Mouse (Mus musculus) cerebellum, postnatal 10 days (tissue): ENCODE measurements around the gene Tcea3.

ENCODE experiments used
- DNase-seq, 2 experiments: peaks; one replicate each; pipeline ENCODE4 v3.0.0; 2021; ENCODE audit warnings: mixed read lengths in 2 of 2

The Tcea3 gene

GRCm38 (mm10) chr4:136247729-136248463 lies at the start of gene Tcea3:
TSS of gene Tcea3 (plus strand) at chr4:136247729.
- peak; percentile 48 to 51 for DNase-seq

DNA sequence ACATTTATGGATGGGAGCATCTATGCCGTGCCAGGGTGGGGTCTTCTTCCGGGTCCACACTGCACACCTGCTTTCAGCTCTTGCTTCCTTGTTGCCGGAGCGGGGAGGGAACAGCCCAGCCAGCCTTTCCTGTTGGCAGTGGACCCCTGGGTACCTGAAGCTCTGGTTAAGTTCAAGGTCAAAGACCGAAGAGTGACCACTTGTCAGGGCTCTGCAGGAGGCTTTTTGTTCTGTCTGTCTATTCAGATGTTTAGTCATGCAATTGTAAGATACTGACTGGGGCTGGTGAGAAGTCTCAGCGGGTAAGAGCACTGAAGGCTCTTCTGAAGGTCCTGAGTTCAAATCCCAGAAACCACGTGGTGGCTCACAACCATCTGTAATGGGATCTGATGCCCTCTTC lies 48.7 kb upstream of the Tcea3 start:
- no peak for DNase-seq

GRCm38 (mm10) chr4:136199562-136200292 lies 47.8 kb upstream of the Tcea3 start:
- peak; percentile 73 to 82 for DNase-seq

GRCm38 (mm10) chr4:136202509-136202908 lies 45.0 kb upstream of the Tcea3 start:
- peak; percentile 88 to 89 for DNase-seq

DNA sequence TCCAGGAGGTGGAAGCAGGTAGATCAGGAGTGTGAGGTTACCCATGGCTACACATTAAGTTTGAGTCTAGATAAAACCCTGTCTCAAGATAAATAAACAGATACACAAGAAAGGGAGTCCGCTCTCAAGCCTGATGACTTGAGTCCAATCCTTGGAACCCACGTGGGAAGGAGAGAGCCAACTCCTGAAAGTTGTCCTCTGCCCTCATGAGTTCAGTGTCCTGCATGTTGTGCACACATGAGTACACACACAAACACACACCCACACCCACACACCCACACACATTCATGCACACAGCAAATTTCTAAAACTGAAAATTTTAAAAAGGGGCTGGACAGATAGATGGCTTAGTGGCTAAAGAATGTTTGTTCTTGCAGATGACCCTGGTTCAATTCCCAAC lies 42.8 kb upstream of the Tcea3 start:
- DNase-seq = no peak

GRCm38 (mm10) chr4:136206033-136206893 lies 41.3 kb upstream of the Tcea3 start, which contains the start of gene Asap3:
TSS of gene Asap3 (plus strand) at chr4:136206365.
- DNase-seq = peak; percentile 93 to 98

GRCm38 (mm10) chr4:136206943-136207342 lies 40.6 kb upstream of the Tcea3 start:
- DNase-seq = peak; percentile 36 to 43

- DNase-seq = no peak
Observed at GRCm38 (mm10) chr4:136210931-136211330, 36.6 kb upstream of the Tcea3 start.

DNA sequence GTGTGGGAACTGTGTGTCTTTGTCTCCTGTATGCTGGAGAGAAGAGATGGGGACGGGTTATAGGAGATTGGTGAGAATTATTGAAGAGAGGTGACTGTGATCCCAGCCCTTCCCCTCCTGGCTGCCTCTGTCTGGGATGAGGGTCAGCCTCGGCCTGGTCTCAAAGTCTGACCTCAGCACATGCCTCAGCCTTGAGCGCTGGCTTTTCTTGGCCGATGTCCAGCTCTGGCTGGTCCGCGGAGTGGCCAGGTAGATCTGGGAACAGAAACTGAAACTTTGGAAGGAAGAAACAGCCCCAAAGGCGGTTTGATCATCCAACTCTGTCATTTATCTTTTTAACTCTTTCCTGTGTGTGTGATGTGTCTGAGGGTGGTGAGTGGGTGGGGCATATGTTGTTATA lies 33.9 kb upstream of the Tcea3 start:
- peak; percentile 35 to 38 for DNase-seq

GRCm38 (mm10) chr4:136214828-136215227 lies 32.7 kb upstream of the Tcea3 start:
- DNase-seq = no peak

GRCm38 (mm10) chr4:136215576-136215975 lies 32.0 kb upstream of the Tcea3 start:
- DNase-seq = no peak

- no peak for DNase-seq
Observed at GRCm38 (mm10) chr4:136217063-136217462, 30.5 kb upstream of the Tcea3 start.

- peak; percentile 79 to 83 for DNase-seq
Observed at GRCm38 (mm10) chr4:136218595-136219214, 28.8 kb upstream of the Tcea3 start.

- peak; percentile 30 to 35 for DNase-seq
Observed at GRCm38 (mm10) chr4:136220133-136220775, 27.3 kb upstream of the Tcea3 start.

DNA sequence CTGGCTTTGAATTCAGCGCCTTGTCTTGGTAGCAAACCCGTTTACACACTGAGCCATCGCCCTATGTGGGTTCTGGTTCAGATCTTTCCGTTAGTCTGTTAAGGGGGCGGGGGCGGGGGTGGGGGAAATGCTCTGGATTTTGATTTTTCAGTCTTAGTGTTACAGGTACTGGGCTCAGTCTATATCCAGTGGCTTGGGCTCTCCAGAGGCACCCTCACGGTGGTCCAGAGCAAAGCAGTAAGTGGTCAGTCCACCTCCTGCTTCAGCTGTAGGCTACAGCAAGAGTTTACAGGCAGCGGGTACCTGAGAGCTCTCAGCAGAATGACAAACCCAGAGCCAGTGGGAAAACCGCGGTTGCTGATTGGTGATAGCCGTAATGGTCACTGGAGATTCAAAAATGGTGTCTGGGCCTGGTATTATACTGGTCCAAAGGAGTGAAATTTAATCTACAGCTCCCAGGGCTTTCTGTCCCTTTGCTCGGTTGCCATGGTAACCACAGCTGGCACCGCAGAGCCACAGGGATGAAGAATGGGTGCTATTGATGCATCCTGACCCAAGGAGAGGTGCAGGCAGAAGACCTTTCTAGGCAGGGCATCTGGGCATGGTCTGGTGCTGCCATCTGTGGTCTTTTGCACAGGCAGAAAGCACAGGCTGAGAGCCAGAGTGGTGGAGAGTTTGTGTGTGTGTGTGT lies 23.8 kb upstream of the Tcea3 start:
- peak; percentile 86 to 88 for DNase-seq

GRCm38 (mm10) chr4:136224240-136224559 lies 23.3 kb upstream of the Tcea3 start:
- DNase-seq = no peak

DNA sequence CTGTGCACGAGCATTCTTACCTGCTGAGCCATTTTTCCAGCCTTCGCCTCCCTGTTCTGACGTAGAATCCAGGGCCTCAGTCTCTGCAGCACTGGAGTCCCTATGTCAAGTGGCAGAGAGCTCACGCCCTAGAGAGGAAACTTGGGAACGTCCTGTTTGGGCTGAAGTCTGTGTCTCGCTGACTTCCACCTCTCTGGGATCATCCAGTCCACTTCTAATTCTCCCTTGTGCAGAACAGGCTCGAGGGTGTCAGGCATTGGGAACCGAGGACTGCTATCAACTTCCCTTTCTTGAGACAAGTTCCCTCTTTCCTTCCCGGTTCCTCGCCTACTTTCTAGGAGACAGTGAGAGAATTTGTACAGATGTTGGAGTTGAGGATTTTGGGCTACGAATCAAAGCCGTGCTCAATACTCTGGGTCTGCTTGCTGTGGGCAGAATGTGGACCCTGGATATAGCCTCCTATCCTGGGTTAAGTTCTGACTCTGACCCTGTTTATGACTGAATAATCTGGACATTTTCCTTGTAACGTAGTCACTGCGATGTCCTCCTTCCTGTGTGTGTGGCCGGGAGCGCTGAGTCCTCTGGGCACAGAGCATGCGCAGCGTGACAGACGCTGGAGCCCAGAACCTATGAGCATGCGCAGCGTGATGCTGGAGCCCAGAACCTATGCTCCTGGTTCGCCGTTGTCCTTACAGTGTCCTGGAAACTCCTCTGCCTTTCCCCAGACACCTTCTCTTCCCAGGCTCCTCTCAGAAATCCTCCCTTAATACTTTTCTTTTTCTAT lies 22.7 kb upstream of the Tcea3 start:
- no peak for DNase-seq

DNA sequence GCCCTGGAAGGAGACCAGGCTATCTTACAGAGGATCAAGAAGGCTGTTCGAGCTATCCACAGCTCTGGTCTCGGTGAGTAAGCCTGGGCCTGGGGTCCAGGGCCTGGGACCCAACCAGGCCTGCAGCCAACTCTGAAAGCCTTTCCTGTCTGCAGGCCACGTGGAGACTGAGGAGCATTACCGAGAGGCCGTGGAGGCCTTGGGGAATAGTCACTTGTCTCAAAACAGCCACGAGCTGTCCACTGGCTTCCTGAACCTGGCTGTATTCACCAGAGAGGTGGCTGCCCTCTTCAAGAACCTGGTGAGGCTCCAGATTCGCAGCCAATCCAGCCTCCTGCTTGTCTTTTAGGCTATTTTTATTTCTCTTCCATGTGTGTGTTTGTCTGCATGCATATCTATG lies 20.1 kb upstream of the Tcea3 start:
- no peak for DNase-seq

DNA sequence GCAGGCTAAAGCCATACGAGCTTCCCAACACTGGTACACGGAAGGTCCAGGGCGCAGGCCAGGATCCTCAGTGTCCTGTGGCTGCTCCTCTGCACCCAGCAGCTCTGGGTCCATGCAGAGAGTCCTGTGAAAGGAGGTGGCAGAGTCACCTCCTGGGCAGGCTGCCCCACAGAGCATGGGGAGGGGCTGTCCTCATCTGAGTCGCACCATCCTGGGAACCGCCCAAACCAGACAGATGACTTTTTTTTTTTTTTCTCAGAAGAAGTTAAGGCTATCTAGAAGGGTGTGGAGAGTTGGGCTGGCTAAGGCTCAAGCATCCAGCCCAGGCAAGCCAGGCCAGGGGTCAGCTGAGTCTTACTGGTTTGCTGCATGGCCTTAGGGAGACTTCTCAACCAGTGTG lies 18.9 kb upstream of the Tcea3 start:
- DNase-seq = no peak

GRCm38 (mm10) chr4:136238669-136239068 lies 8.9 kb upstream of the Tcea3 start:
- peak in 1 of 2 experiments; percentile 14 for DNase-seq

DNA sequence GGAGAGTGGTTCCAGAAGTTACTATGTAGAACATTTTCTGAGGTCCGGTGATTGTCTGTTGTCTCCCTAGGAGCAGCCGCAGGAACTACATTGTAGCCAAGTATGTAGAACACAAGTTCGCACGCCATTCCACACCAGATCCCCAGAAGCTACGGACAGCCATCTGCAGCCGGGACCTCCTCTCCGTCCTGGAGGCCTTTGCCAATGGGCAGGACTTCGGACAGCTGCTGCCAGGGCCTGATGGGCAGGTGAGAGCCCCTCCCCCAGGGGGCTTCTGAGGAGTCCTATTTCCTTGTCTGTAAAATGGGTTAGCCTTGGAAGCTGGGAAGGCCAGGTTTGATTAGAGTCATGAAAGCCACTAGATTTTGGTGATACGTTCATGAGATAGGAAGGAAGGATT lies 8.4 kb upstream of the Tcea3 start:
- peak in 1 of 2 experiments; percentile 46 for DNase-seq
